Mouse (Mus musculus) bone marrow, adult 2 months (tissue): Measurements from ENCODE around the gene BC030867.

Experiments used
- CTCF ChIP-seq: fragments of 200-500 bp; IDR thresholded peaks from 2 replicates; pipeline ENCODE4 v1.5.1; 2011; ENCODE audit warnings: low read length, control low read depth; ENCODE audit not compliant: control insufficient read depth, insufficient read depth
- POLR2A ChIP-seq: fragments of 200-500 bp; IDR thresholded peaks from 2 replicates; pipeline ENCODE4 v1.6.1; 2011; ENCODE audit warnings: low read depth, mild to moderate bottlenecking, control low read depth, low read length, borderline replicate concordance; ENCODE audit not compliant: control insufficient read depth

GRCm38 (mm10) chr11:102276411-102276915, 27.8 kb downstream of the BC030867 start:
- TF ChIP-seq POLR2A (no peak), CTCF (no peak)
